Mouse (Mus musculus): ENCODE measurements around the gene Spock1.
"Not testable (repeated sequence)": the region's sequence is repeated elsewhere in the genome, so short reads cannot be mapped to it uniquely, and the experiment has no call there.

Gene Spock1

DNA sequence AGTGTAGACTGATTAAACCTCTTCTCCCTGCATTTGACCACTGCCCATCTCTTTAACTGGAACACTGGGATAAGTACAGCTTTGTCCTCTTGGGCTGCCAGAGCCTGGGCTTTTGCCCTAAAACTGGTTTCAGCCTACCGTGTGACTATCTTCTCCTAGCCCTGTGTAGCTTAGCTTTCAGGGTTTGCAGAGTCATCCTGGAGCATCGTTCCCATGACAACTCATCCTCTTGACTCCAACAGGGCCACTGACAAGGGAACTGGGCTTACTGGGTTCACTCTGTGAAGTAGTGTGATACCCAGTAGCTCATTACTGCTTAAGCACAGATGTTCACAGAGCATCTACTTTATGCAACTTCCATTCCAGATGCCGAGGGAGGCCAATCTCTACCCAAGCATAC, 303.7 kb downstream of the Spock1 start:
- no peak for DNase-seq (ENCODE audit: extremely low read depth, low read depth)

GRCm38 (mm10) chr13:57603226-57603625, 304.9 kb downstream of the Spock1 start:
- no peak for DNase-seq (ENCODE audit: extremely low read depth, low read depth)

- no peak for DNase-seq (ENCODE audit: extremely low read depth, low read depth)
Observed at GRCm38 (mm10) chr13:57595761-57596051, 312.4 kb downstream of the Spock1 start.

GRCm38 (mm10) chr13:57595032-57595760, 312.9 kb downstream of the Spock1 start:
- DNase-seq (ENCODE audit: extremely low read depth, low read depth): no peak

GRCm38 (mm10) chr13:57589338-57589914, 318.7 kb downstream of the Spock1 start:
- DNase-seq (ENCODE audit: extremely low read depth, low read depth): not testable (repeated sequence)

GRCm38 (mm10) chr13:57588558-57589273, 319.4 kb downstream of the Spock1 start:
- no peak for DNase-seq (ENCODE audit: extremely low read depth, low read depth)

DNA sequence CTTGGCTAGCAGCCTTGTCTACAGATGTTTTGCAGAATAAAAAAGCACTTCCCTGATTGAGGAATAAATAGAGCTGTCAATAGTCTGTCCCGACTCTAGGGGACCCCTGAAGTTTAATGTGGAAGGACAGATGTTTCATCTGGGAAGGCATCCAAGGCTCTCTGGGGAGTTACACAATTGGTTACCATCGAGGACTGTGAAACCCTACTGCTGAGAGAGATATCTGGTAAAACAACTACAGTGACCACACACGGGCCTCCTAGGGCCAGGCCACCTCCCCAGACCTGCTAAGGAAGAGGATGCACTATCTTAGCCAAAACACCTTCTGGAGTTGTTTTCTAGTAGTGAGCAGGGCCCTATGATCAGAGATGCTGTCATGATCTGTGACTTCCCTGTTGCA, 323.0 kb downstream of the Spock1 start:
- no peak for DNase-seq (ENCODE audit: extremely low read depth, low read depth)

GRCm38 (mm10) chr13:57582314-57582976, 325.7 kb downstream of the Spock1 start:
- DNase-seq (ENCODE audit: extremely low read depth, low read depth): no peak

GRCm38 (mm10) chr13:57577541-57578244, 330.4 kb downstream of the Spock1 start:
- no peak for DNase-seq (ENCODE audit: extremely low read depth, low read depth)

- no peak for DNase-seq (ENCODE audit: extremely low read depth, low read depth)
Observed at GRCm38 (mm10) chr13:57573501-57573900, 334.6 kb downstream of the Spock1 start.

GRCm38 (mm10) chr13:57568404-57568803, 339.7 kb downstream of the Spock1 start:
- no peak for DNase-seq (ENCODE audit: extremely low read depth, low read depth)

DNA sequence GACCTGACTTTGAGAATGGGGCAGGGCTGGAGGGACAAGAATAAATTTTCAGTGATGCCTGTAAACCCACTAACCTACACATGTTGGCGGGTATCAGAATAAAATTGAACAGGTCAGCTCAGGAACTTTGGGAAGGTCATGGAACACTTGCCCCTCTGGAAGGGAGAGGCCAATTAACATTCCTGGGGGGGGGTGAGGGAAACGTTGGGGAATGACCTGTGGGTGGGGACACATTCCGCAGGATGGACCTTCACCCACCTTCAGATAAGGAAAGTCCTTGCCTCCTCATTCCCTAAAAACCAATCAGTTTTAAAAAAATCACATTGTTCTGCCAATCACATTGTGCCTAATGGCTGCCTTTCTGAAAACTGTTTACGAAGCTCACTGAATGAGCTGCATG, 352.9 kb downstream of the Spock1 start:
- DNase-seq (ENCODE audit: extremely low read depth, low read depth): no peak

DNA sequence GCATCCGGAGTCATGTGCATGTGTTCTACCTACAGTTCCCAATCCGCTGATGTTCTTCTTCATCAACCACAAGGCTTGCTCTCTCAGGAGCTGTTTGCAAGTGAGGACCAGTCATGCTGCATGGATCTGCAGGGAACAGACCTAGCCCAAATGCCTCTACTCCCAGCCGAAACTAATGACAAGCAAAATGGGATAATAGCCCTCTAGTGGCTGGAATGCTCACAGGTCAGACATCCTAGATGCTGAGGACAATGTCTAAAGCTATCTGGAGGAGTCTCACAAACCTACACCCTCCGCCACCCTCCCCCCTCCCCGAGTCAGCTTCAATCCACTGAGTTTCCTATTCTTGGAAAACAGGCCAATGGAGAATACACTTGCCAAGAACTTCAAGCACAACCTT, 358.4 kb downstream of the Spock1 start:
- no peak for DNase-seq (ENCODE audit: extremely low read depth, low read depth)

DNA sequence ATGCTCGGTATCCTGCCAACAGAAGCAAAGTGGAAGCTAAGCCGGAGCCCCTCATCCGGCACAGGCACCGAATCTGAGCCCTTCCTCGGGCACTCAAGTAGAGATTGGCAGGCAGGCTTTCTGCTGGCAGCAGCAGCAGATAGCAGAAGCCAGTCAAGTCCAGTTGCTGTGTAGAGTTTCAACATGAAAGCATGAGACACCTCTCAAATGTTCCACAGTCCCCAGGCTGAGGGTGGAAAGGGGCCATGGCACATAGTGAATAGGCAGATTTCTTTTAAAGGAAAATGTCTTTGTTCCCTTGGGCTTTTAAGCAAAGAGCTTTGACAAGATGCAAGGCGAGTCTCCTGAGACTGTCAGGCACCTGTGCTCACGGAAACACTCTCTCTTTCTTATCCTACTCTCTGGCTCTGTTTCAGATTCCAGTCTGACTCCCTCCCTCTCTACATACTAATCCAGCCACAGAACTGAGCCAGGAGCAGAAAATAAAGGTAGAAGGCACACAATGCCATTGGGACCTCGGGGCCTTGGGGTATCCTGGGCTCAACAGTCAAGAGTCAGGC, 371.1 kb downstream of the Spock1 start:
- DNase-seq (ENCODE audit: extremely low read depth, low read depth): no peak

- no peak for DNase-seq (ENCODE audit: extremely low read depth, low read depth)
Observed at GRCm38 (mm10) chr13:57534325-57534724, 373.8 kb downstream of the Spock1 start.

GRCm38 (mm10) chr13:57525946-57526345, 382.2 kb downstream of the Spock1 start:
- DNase-seq (ENCODE audit: extremely low read depth, low read depth): no peak

GRCm38 (mm10) chr13:57524546-57524945, 383.6 kb downstream of the Spock1 start:
- no peak for DNase-seq (ENCODE audit: extremely low read depth, low read depth)

DNA sequence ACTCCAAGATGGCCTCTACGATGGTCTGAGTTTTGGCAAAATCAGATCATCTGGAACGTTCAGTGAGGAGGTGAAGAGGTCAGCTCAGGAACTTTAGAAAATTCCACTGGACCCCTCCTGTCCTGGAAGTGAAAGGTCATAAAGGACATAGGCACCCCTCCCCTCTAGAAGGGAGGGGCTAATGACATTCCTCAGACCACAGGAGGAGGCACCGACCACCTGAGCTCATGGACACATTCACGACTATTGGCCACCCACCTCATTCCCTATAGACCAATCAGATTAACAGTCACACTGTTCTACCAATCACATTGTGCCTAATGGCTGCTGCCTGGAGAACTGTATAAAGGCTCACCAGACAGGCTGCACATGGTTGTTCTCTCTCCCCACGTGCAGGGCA, 384.8 kb downstream of the Spock1 start:
- no peak for DNase-seq (ENCODE audit: extremely low read depth, low read depth)

GRCm38 (mm10) chr13:57522319-57522718, 385.8 kb downstream of the Spock1 start:
- DNase-seq (ENCODE audit: extremely low read depth, low read depth): no peak

DNA sequence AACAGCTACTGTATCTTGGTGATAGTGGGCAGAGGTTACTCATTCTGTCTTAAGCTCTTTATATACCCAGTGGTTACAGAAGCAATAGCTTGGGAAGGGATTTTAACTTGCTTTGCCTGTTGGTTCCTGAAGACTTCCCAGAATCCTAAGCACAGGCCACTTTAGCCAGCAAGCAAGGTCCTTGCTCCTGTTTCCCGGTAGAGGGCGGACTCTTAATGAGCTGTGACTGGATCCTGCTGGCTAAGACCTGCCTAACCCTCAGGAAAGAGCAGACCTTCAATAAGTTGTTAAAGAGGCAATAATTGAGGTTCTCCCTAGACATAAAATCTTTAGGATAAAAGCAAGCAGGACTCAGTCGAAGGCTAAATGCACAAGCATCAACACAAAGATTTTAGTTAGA, 387.0 kb downstream of the Spock1 start:
- no peak for DNase-seq (ENCODE audit: extremely low read depth, low read depth)

DNA sequence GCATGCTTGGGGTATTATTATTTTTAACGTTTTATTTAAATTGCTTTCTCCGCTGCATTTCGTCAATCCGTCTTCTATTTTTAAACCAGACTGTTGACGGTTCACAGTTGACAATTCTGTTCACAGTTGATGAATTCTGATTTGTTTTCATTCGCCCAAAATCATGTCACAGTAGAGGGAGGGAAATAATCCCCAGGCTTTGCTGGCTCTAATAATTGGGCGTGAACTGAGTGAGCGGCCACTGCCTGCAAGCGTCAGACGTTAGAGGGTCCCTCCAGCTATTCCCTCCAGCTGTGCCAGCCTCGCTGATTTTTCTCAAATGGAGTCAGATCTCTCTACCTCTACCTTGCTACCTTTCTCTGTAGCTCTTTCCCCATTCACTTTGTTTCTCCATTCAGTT, 388.3 kb downstream of the Spock1 start:
- no peak for DNase-seq (ENCODE audit: extremely low read depth, low read depth)

All from MEL-GATA-1-ER (cell line).